Mouse (Mus musculus): Measurements from ENCODE around the gene Tgfbr2. TPM values are rescaled to one million over a fixed set of nuclear protein-coding genes. Genes with fewer than 3 reads are reported as not detected.
"Not testable (repeated sequence)": the region's sequence is repeated elsewhere in the genome, so short reads cannot be mapped to it uniquely, and the experiment has no call there.

Gene Tgfbr2
- polyA plus RNA-seq, 1 experiment from 2014 or later, result 33.8 TPM

- Histone ChIP-seq H3K27me3 (ENCODE audit: control insufficient read depth, insufficient read depth, low read length) (no peaks in the 10 kb centered on the region), H3K27ac (ENCODE audit: low read length) (no peak overlapping the region), H3K4me2 (ENCODE audit: low read depth, low read length) (no peak overlapping the region), H3K36me3 (ENCODE audit: control insufficient read depth, insufficient read depth, low read length) (no peaks in the 10 kb centered on the region), H3K9ac (ENCODE audit: low read length) (no peak overlapping the region), H3K4me1 (ENCODE audit: control insufficient read depth, insufficient read depth, low read length) (no peaks in the 10 kb centered on the region), H3K4me3 (replicated peaks; ENCODE audit: low read length) (no peak overlapping the region), H3K9me3 (replicated peaks; ENCODE audit: control insufficient read depth, low read length) (no peaks in the 10 kb centered on the region)
- ATAC-seq (ENCODE audit: insufficient read depth, low FRiP score), result no peak
- 11% methylated on average over 4 of the region's 4 CpGs for WGBS
These were observed 114.5 kb downstream of the Tgfbr2 start for GRCm38 (mm10) chr9:116060691-116061090.

GRCm38 (mm10) chr9:116059156-116059555 lies 116.0 kb downstream of the Tgfbr2 start:
- no peak overlapping the region for H3K27ac ChIP-seq (ENCODE audit: low read length)
- no peak overlapping the region for H3K9ac ChIP-seq (ENCODE audit: low read length)
- H3K36me3 ChIP-seq (ENCODE audit: control insufficient read depth, insufficient read depth, low read length), result no peaks in the 10 kb centered on the region
- WGBS, result 46% methylated on average over 4 of the region's 4 CpGs
- no peak for ATAC-seq (ENCODE audit: insufficient read depth, low FRiP score)
- H3K4me2 ChIP-seq (ENCODE audit: low read depth, low read length), result no peak overlapping the region
- H3K4me3 ChIP-seq (replicated peaks; ENCODE audit: low read length), result no peak overlapping the region
- H3K4me1 ChIP-seq (ENCODE audit: control insufficient read depth, insufficient read depth, low read length), result no peaks in the 10 kb centered on the region
- H3K9me3 ChIP-seq (replicated peaks; ENCODE audit: control insufficient read depth, low read length), result no peaks in the 10 kb centered on the region
- H3K27me3 ChIP-seq (ENCODE audit: control insufficient read depth, insufficient read depth, low read length), result no peaks in the 10 kb centered on the region

DNA sequence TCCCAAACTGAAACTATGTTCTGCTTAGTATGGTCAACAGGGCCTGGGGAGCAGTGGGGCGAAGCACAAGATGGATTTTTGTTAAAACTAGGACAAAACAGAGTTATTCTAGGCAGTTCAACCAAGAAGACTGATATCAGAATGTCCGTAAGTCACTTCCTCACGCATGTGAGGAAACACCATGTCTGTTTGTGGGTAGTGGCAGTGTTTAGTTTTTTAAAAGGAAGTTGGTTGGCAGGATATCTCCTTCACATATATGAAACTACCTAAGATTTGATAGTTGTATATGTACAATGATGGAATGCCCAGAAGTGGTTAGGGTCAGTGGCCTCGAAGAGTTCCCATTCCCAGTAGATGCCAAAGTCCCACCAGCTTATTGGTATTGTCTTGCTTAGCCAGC lies 116.7 kb downstream of the Tgfbr2 start:
- no peak overlapping the region for H3K4me2 ChIP-seq (ENCODE audit: low read depth, low read length)
- H3K36me3 ChIP-seq (ENCODE audit: control insufficient read depth, insufficient read depth, low read length), result no peaks in the 10 kb centered on the region
- 88% methylated on average over 4 of the region's 4 CpGs for WGBS
- H3K9me3 ChIP-seq (replicated peaks; ENCODE audit: control insufficient read depth, low read length), result no peaks in the 10 kb centered on the region
- no peak overlapping the region for H3K27ac ChIP-seq (ENCODE audit: low read length)
- no peaks in the 10 kb centered on the region for H3K27me3 ChIP-seq (ENCODE audit: control insufficient read depth, insufficient read depth, low read length)
- no peak for ATAC-seq (ENCODE audit: insufficient read depth, low FRiP score)
- no peak overlapping the region for H3K9ac ChIP-seq (ENCODE audit: low read length)
- H3K4me3 ChIP-seq (replicated peaks; ENCODE audit: low read length), result no peak overlapping the region
- H3K4me1 ChIP-seq (ENCODE audit: control insufficient read depth, insufficient read depth, low read length), result no peaks in the 10 kb centered on the region

DNA sequence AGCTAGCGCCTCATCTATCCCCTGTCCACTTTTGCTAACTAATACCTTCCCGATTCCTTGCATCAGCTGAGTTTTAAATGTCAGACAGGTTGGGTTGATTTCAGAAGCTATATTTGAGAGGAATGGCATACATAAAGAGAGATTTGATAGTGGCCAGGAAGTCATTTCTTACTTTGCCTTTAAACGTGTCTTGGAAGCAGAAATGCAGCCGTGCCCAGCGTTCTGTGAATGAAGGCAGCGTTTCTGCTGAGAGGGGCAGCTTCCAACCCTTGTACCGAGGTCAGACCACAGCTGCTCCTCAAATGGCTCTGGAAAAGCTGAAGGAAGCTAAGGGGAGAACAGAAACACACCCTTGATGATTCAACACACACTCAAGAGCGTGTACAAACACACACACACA lies 121.2 kb downstream of the Tgfbr2 start:
- Histone ChIP-seq H3K9me3 (replicated peaks; ENCODE audit: control insufficient read depth, low read length) (no peaks in the 10 kb centered on the region), H3K4me1 (ENCODE audit: control insufficient read depth, insufficient read depth, low read length) (no peaks in the 10 kb centered on the region), H3K27me3 (ENCODE audit: control insufficient read depth, insufficient read depth, low read length) (no peaks in the 10 kb centered on the region), H3K4me3 (replicated peaks; ENCODE audit: low read length) (no peak overlapping the region), H3K27ac (ENCODE audit: low read length) (no peak overlapping the region), H3K36me3 (ENCODE audit: control insufficient read depth, insufficient read depth, low read length) (no peaks in the 10 kb centered on the region), H3K9ac (ENCODE audit: low read length) (no peak overlapping the region), H3K4me2 (ENCODE audit: low read depth, low read length) (no peak overlapping the region)
- 56% methylated on average over 8 of the region's 8 CpGs for WGBS
- ATAC-seq (ENCODE audit: insufficient read depth, low FRiP score), result no peak

DNA sequence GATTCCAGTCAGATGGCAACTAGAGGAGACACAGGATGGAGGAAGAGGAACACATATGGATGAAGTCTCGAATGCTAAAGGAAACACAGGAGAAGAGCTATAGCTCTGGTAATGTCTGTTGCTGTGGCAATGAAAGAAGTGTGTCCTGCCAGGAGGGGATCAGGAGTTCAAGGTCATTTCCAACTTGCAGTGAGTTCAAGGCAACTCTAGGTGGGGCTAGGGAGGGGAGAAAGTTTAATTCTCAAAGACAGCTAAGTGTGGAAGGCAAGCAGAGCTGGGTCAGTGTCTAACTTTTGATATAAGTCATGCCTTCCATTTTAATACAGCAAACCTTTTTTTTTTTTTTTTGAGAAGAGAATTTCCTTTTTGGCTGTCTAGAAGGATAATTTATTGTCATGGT lies 125.2 kb downstream of the Tgfbr2 start:
- WGBS, result 71% methylated on average over 1 of the region's 1 CpGs
- H3K9me3 ChIP-seq (replicated peaks; ENCODE audit: control insufficient read depth, low read length), result no peaks in the 10 kb centered on the region
- H3K4me2 ChIP-seq (ENCODE audit: low read depth, low read length), result no peak overlapping the region
- no peak overlapping the region for H3K27ac ChIP-seq (ENCODE audit: low read length)
- no peak for ATAC-seq (ENCODE audit: insufficient read depth, low FRiP score)
- no peak overlapping the region for H3K4me3 ChIP-seq (replicated peaks; ENCODE audit: low read length)
- no peaks in the 10 kb centered on the region for H3K4me1 ChIP-seq (ENCODE audit: control insufficient read depth, insufficient read depth, low read length)
- no peaks in the 10 kb centered on the region for H3K27me3 ChIP-seq (ENCODE audit: control insufficient read depth, insufficient read depth, low read length)
- no peak overlapping the region for H3K9ac ChIP-seq (ENCODE audit: low read length)
- no peaks in the 10 kb centered on the region for H3K36me3 ChIP-seq (ENCODE audit: control insufficient read depth, insufficient read depth, low read length)

GRCm38 (mm10) chr9:116041787-116042186 lies 133.4 kb downstream of the Tgfbr2 start:
- H3K4me3 ChIP-seq (replicated peaks; ENCODE audit: low read length), result no peak overlapping the region
- no peak for ATAC-seq (ENCODE audit: insufficient read depth, low FRiP score)
- H3K9me3 ChIP-seq (replicated peaks; ENCODE audit: control insufficient read depth, low read length), result no peaks in the 10 kb centered on the region
- H3K4me2 ChIP-seq (ENCODE audit: low read depth, low read length), result no peak overlapping the region
- no peaks in the 10 kb centered on the region for H3K36me3 ChIP-seq (ENCODE audit: control insufficient read depth, insufficient read depth, low read length)
- no peak overlapping the region for H3K27ac ChIP-seq (ENCODE audit: low read length)
- no peaks in the 10 kb centered on the region for H3K4me1 ChIP-seq (ENCODE audit: control insufficient read depth, insufficient read depth, low read length)
- H3K9ac ChIP-seq (ENCODE audit: low read length), result no peak overlapping the region
- H3K27me3 ChIP-seq (ENCODE audit: control insufficient read depth, insufficient read depth, low read length), result no peaks in the 10 kb centered on the region; the same call in 1 of the 2 replicates
- WGBS, result 13% methylated on average over 3 of the region's 3 CpGs

DNA sequence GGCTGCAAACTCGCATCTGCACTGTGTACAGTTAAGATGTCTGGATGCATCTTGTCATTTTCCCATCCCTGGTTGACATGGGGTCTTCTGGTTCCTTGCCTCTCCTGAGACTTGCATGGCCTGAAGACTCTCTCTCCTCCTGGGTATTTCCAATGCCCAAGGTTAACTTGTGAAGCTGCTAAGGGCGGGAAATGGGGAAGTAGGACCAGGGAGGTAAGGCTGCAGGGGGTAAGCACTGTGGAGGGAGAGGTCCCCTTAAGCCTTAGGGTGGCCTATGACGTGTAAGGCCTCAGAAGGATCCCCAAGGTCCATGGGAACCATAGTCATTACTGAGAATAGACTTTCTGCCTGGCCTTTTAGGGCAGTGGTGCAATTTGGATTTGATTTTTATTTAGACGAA lies 133.8 kb downstream of the Tgfbr2 start:
- WGBS, result 73% methylated on average over 4 of the region's 4 CpGs
- Histone ChIP-seq H3K4me3 (replicated peaks; ENCODE audit: low read length) (no peak overlapping the region), H3K9me3 (replicated peaks; ENCODE audit: control insufficient read depth, low read length) (no peaks in the 10 kb centered on the region), H3K27ac (ENCODE audit: low read length) (no peak overlapping the region), H3K9ac (ENCODE audit: low read length) (no peak overlapping the region), H3K4me2 (ENCODE audit: low read depth, low read length) (no peak overlapping the region), H3K27me3 (ENCODE audit: control insufficient read depth, insufficient read depth, low read length) (no peaks in the 10 kb centered on the region; the same call in 1 of the 2 replicates), H3K36me3 (ENCODE audit: control insufficient read depth, insufficient read depth, low read length) (no peaks in the 10 kb centered on the region), H3K4me1 (ENCODE audit: control insufficient read depth, insufficient read depth, low read length) (no peaks in the 10 kb centered on the region)
- no peak for ATAC-seq (ENCODE audit: insufficient read depth, low FRiP score)

- H3K27me3 ChIP-seq (ENCODE audit: control insufficient read depth, insufficient read depth, low read length); ATAC-seq (ENCODE audit: insufficient read depth, low FRiP score); H3K4me3 ChIP-seq (replicated peaks; ENCODE audit: low read length); H3K27ac ChIP-seq (ENCODE audit: low read length); H3K9me3 ChIP-seq (replicated peaks; ENCODE audit: control insufficient read depth, low read length); H3K4me1 ChIP-seq (ENCODE audit: control insufficient read depth, insufficient read depth, low read length); H3K9ac ChIP-seq (ENCODE audit: low read length); H3K36me3 ChIP-seq (ENCODE audit: control insufficient read depth, insufficient read depth, low read length); H3K4me2 ChIP-seq (ENCODE audit: low read depth, low read length): not testable (repeated sequence)
- WGBS, result 95% methylated on average over 14 of the region's 14 CpGs
These were observed 134.3 kb downstream of the Tgfbr2 start for GRCm38 (mm10) chr9:116040852-116041251.

GRCm38 (mm10) chr9:116039981-116040380 lies 135.2 kb downstream of the Tgfbr2 start:
- Histone ChIP-seq H3K27me3 (ENCODE audit: control insufficient read depth, insufficient read depth, low read length) (no peaks in the 10 kb centered on the region; the same call in 1 of the 2 replicates), H3K36me3 (ENCODE audit: control insufficient read depth, insufficient read depth, low read length) (no peaks in the 10 kb centered on the region), H3K4me2 (ENCODE audit: low read depth, low read length) (no peak overlapping the region), H3K4me3 (replicated peaks; ENCODE audit: low read length) (no peak overlapping the region), H3K9ac (ENCODE audit: low read length) (no peak overlapping the region), H3K27ac (ENCODE audit: low read length) (no peak overlapping the region), H3K9me3 (replicated peaks; ENCODE audit: control insufficient read depth, low read length) (no peaks in the 10 kb centered on the region), H3K4me1 (ENCODE audit: control insufficient read depth, insufficient read depth, low read length) (no peaks in the 10 kb centered on the region)
- no peak for ATAC-seq (ENCODE audit: insufficient read depth, low FRiP score)
- 70% methylated on average over 4 of the region's 4 CpGs for WGBS

- Histone ChIP-seq H3K9ac (ENCODE audit: low read length) (no peak overlapping the region), H3K27me3 (ENCODE audit: control insufficient read depth, insufficient read depth, low read length) (no peaks in the 10 kb centered on the region; the same call in 1 of the 2 replicates), H3K4me2 (ENCODE audit: low read depth, low read length) (no peak overlapping the region), H3K36me3 (ENCODE audit: control insufficient read depth, insufficient read depth, low read length) (no peaks in the 10 kb centered on the region), H3K27ac (ENCODE audit: low read length) (no peak overlapping the region), H3K4me1 (ENCODE audit: control insufficient read depth, insufficient read depth, low read length) (no peaks in the 10 kb centered on the region), H3K4me3 (replicated peaks; ENCODE audit: low read length) (no peak overlapping the region), H3K9me3 (replicated peaks; ENCODE audit: control insufficient read depth, low read length) (no peaks in the 10 kb centered on the region)
- ATAC-seq (ENCODE audit: insufficient read depth, low FRiP score), result no peak
- WGBS, result 67% methylated on average over 6 of the region's 6 CpGs
These were observed 136.9 kb downstream of the Tgfbr2 start for GRCm38 (mm10) chr9:116038275-116038674.

Measured in stomach, embryonic 16.5 days (tissue).